Mouse (Mus musculus) heart, adult 2 months (tissue): ENCODE measurements around the gene Zmynd8.

Experiments used
- CTCF ChIP-seq: fragments of 200-600 bp; IDR thresholded peaks from 2 replicates; pipeline ENCODE4 v1.8.1; 2022; ENCODE audit warnings: antibody characterized with exemption, mild to moderate bottlenecking, moderate library complexity
- EP300 ChIP-seq: fragments of 200-500 bp; IDR thresholded peaks from 2 replicates; pipeline ENCODE4 v1.6.1; 2011; ENCODE audit warnings: low read depth, low read length, control low read depth; ENCODE audit not compliant: insufficient read depth
- POLR2A ChIP-seq: fragments of 200-500 bp; IDR thresholded peaks from 2 replicates; pipeline ENCODE4 v1.6.1; 2011; ENCODE audit warnings: mild to moderate bottlenecking, low read depth, low read length, control low read depth; ENCODE audit not compliant: insufficient read depth

DNA sequence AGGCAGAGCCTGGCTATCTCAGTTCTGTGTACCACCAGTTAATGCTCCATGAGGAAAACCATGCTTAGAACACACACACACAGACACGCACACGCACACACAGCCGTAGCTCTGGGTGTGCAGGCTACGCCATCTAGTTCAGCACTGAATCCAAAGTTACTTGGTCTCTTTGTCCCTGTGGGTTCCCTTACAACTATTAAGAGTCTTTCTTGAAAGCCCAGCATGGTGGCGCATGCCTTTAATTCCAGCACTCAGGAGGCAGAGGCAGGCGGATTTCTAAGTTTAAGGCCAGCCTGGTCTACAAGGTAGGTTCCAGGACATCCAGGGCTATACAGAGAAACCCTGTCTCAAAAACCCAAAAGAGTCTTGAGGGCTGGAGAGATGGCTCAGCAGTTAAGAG, 38.4 kb downstream of the Zmynd8 start:
- no peak for TF ChIP-seq POLR2A
- TF ChIP-seq EP300, result no peak
- TF ChIP-seq CTCF, result no peak
